Mouse (Mus musculus) adrenal gland, adult 2 months (tissue): ENCODE results near the gene Vamp1. TPM values are rescaled to one million over a fixed set of nuclear protein-coding genes. Genes with fewer than 3 reads are reported as not detected.

Experiments used
- DNase-seq: peaks from one replicate; pipeline ENCODE4 v3.0.0; 2021
- polyA plus RNA-seq: library from polyadenylated mRNA; depleted of rRNA; stranded (reverse); fragments of >200 nt; gene quantifications from 2 replicates; pipeline ENCODE4 v1.2.3, GENCODE M21; 2012
- total RNA-seq, 2 experiments: library from RNA; stranded (reverse); gene quantifications; 2 replicates each; pipeline ENCODE4 v1.2.3; 2021

Gene Vamp1
- total and polyA plus RNA-seq, 3 experiments = 35.7 to 46.2 (median 39.7) TPM

GRCm38 (mm10) chr6:125212621-125213020, 2.7 kb upstream of the Vamp1 start:
- peak; percentile 73 for DNase-seq

- no peak for DNase-seq
These were observed 2.2 kb upstream of the Vamp1 start for GRCm38 (mm10) chr6:125213129-125213528.

DNA sequence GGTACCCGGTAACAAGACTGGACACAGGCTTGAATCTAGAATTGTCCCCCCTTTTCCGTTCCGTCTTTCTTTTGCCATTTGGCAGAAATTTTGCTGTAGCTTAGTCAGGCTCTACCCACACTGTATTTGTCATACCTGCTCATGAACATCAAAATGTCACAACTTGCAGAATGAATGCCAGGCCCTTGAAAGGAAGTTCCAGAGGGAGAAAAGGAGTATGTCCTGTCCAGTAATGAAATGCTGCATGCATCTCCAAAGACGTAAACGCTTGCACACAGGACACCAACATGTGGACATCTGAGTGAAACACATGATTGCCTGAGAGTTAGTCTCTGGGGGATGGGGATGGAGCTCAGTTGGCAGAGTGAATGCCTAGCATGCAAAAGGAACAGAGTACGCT, 1.6 kb upstream of the Vamp1 start:
- peak; percentile 43 for DNase-seq

GRCm38 (mm10) chr6:125216898-125217297, 1.5 kb downstream of the Vamp1 start:
- DNase-seq = peak; percentile 74

DNA sequence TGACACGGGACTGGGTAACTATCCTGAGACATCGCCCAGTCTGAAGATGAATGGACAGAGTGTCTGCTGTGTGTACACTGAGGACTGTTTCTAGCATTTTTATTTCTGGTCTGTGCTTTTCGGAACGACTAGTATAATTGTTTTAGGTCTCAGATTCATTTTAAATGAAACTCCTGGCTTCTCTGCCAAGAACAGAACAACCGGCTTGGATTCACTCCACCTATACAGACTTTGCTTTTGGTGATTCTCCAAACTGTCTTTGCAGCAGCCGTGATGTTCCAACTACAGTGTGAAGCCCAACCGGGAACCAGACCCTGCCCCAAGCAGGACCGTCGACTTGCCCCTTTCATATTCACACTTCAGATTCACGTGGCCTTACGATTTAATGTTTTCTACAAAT, 2.5 kb downstream of the Vamp1 start:
- peak; percentile 61 for DNase-seq

- DNase-seq = peak; percentile 55
These were observed 3.6 kb downstream of the Vamp1 start for GRCm38 (mm10) chr6:125218963-125219362.

DNA sequence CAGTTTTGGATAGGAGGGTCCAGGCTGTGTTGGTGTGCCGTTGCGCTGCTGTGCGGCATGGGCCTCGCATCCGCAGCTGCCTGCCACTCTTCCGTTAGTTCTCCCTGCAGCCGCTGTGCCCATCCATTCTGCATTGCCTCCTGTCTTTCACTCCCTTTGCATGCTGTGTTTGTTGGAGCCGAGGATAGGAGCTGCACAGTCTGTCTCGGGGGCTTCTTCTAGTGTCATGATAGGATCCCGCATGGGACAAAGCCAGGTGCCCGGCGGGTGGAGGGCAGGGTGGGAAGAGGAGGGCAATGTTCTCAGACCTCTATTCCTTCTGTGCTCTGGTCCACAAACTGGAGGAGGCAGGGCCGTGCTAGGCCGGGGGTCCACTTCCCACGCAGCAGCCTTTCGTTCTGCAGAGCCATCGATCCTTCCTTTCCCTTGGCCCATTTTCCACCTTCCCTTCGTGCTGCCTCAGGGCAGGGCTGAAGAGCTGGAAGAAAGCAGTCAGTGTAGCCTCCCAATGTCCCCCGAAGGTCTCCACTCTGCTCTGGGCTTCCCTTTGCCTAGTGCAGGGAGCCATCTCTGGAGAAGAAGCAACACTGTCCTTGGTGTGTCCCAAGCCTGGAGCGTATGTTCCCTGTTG, 5.9 kb downstream of the Vamp1 start:
- no peak for DNase-seq

- no peak for DNase-seq
These were observed 6.8 kb downstream of the Vamp1 start for GRCm38 (mm10) chr6:125222146-125222545.

- DNase-seq = no peak
These were observed 7.2 kb downstream of the Vamp1 start for GRCm38 (mm10) chr6:125222577-125222976.

DNA sequence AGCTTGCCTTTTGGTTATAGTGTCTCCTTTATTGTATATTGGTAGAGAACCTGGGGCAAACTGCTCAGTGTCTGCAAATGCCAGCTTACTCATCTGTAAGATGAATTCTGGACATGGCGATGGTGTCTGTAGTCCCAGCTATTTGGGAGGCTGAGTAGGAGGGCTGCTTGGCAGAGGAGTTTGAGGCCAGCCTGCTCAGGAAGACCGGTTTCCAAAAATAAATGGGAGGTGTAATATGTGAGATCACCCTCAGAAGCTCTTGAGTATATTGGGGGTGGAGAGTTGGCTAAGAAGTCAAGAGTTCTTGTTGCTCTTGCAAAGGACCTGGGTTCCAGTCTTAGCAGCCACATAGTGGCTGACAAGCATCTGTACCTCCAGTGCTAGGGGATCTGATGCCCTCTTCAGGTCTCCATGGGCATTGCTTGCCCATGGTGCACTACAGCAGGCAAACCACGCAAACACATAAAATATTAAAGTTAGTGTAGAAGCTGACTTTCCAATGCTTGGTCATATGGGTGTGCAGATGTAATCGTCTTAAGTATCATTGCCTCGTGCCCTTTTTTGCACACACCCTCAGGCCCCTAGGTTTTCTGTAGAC, 10.3 kb downstream of the Vamp1 start:
- DNase-seq = peak; percentile 32

DNA sequence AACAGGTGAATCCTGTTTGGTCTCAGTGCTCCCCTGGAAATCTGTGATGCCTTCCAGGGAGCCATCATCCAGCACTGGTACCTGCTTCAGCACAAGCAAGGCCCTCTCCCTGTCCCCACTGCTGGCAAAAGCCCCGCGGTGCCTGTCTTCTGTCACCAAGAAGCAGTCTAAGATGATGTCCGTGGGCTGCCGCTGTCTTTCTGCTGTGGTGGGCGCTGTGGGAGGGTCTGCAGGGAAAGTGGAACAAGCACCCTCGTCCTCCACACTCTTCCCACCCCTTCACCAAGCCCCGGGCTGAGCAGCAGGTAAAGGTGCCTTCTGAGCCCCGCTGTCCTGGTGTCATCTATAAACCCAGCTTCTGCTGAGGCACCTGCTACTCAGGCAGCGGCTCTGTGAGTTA, 15.2 kb downstream of the Vamp1 start:
- DNase-seq = no peak

DNA sequence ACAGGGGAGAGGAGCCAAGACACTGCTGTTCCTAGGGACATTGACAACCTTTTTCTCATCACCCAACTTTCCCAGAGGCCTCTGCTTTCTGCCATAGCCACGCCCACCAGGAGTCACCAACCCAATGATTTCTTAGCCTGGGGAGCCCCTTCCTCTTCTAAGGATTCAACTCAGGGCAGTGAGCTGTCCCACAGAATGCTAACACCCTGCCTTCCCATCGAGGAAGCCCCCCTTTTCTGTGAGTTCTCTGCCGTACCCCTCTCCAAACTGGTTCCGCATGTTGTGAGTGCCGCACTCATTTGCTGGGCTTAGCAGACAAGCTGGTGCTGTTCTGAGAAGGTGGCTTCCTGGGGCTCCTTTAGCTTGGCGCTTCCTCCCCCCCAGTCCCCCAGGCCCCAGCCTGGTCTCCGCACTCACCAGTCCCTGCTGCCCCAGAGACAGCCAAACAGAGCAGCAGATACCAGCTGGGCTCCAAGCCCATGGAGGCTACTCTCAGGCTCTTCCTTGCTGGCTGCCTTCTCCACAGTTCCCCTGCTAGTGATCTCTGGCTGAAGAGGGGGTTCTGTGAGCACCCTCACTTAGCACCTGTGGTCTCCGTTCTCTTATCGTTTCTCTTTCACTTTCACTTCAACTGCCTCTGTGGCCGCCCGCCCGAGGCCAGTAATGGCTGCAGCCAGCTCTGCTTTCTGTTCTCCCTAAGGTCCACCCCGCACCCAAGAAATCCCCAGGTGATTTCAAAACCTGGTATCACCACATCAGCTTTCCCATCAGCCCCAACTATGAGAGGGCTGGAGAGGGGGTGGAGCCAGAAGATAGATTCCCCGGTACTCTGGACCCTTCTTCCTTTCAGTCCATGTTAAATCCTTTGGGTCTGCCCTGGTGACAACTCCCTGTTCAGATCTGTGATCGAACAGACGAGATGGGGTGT, 16.0 kb downstream of the Vamp1 start, which contains the start of gene Tapbpl:
Tapbpl (minus strand) TSS at position 744 of the 928 bp plus-strand sequence.
- peak; percentile 81 for DNase-seq

DNA sequence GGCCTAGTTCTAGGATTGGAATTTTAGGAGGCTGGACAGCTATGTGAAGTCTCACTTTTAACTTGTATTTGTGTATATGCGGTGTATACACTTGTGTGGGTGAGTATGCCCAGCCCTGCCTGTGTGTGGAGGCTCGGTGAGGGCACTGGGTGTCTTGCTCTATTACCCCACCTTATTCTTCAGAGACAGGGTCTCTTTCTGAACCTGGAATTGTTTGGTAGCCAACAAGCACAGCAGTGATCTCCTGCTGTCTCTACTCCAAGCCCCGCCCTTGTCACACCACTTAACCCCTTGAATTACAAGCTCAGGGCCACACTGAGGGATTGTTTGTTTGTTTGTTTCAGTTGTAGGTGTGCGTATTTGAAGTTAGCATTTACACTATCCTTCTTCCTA, 16.7 kb downstream of the Vamp1 start:
- no peak for DNase-seq

- no peak for DNase-seq
These were observed 17.2 kb downstream of the Vamp1 start for GRCm38 (mm10) chr6:125232516-125232915.

GRCm38 (mm10) chr6:125233816-125234519, 18.6 kb downstream of the Vamp1 start:
- DNase-seq = no peak

DNA sequence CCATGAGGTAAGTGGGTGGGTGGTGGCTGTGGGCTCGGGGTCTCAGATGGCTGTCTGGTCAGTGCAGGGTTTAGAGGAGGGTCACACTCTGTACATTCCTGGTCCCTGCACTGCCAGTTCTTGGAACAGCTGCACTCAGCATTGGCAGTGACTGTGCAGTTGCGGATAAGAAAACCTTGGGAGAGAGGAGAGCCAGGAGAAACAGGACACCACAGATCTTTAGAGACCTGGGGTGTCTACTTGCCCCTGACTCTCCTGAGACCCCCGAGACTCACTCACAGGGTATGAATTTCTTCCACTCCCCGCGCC, 19.1 kb downstream of the Vamp1 start:
- no peak for DNase-seq

DNA sequence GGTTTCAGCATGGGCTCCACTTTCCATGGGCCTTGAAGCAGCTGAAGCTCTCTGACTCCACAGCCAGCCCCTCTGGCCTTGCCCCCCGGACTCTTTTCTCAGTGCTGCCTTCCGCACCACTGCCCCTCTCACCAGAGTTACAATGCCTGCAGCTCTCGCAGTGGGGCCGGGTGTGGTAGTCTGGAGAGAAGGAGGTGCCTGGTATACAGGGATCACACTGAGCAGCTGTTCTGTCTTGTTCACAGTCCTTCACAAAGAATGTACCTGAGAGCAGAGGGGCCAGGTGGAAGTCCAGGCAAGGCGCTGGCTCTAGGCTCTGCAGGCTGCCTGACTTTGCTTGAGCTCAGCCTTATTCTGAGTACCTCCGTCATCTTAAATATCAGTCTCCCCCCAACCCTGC, 21.0 kb downstream of the Vamp1 start:
- no peak for DNase-seq

GRCm38 (mm10) chr6:125236782-125237181, 21.4 kb downstream of the Vamp1 start, which contains the start of gene Cd27:
Gene Cd27, minus strand, starts transcription at chr6:125237010.
- DNase-seq = no peak

GRCm38 (mm10) chr6:125237421-125237820, 22.1 kb downstream of the Vamp1 start:
- DNase-seq = no peak

- no peak for DNase-seq
These were observed 23.0 kb downstream of the Vamp1 start for GRCm38 (mm10) chr6:125238396-125238795.

GRCm38 (mm10) chr6:125239547-125239946, 24.2 kb downstream of the Vamp1 start:
- DNase-seq = no peak

DNA sequence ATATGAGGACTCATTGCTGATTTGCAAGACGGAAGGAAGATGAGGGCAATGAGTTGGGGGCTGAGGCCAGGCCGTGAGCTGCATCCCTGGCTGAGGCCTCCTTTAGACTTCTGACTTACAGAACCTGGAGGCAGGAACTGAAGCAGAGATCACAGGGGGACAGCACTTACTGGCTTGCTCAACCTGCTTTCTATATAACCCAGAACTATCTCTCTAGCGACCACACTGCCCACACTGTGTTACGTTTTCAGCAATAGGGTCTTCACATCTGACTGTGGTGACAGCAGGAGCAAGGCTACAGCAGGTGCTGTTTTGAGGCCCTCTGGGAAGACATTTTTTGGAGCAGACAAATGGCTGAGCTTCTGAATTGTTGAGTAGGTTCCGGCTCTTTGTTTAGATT, 25.3 kb downstream of the Vamp1 start:
- no peak for DNase-seq
